Mouse (Mus musculus) liver, embryonic 14.5 days (tissue): ENCODE results near the gene Slamf8. TPM values are rescaled to one million over a fixed set of nuclear protein-coding genes. Genes with fewer than 3 reads are reported as not detected.

Experiments
- ATAC-seq: fragments of 200-750 bp; cut with Nextera tagmentation; 2 replicates; pipeline ENCODE4 v1.8.0; 2017; ENCODE audit warnings: moderate number of reproducible peaks, mild to moderate bottlenecking, moderate library complexity; ENCODE audit not compliant: insufficient read depth
- DNase-seq, 3 experiments: peaks; one replicate each; pipeline ENCODE4 v3.0.0-alpha.2; 2012 to 2013; ENCODE audit warnings: low read depth in 3 of 3, low spot score in 3 of 3
- H3K27ac ChIP-seq: fragments of 300-500 bp; sonication (generic); 2 replicates; pipeline ENCODE4 v1.5.1; 2014; ENCODE audit warnings: moderate library complexity, mild to moderate bottlenecking, control low read depth, inconsistent platforms
- H3K27me3 ChIP-seq: fragments of 300-500 bp; sonication (generic); 2 replicates; pipeline ENCODE4 v1.6.1; 2014; ENCODE audit warnings: mild to moderate bottlenecking, low read length, moderate library complexity; ENCODE audit not compliant: control insufficient read depth, insufficient read depth
- H3K36me3 ChIP-seq: fragments of 300-500 bp; sonication (generic); replicated peaks from 2 replicates; pipeline ENCODE4 v1.6.1; 2014; ENCODE audit warnings: low read depth; ENCODE audit not compliant: control insufficient read depth, insufficient read depth
- H3K4me1 ChIP-seq, 2 experiments: fragments of 200-500 bp in 1 of 2; fragments of 300-500 bp in 1 of 2; sonication (generic) in 1 of 2; replicated peaks; 2 replicates each; pipeline ENCODE4 v1.6.1; 2012 to 2014; ENCODE audit warnings: antibody characterized with exemption in 1 of 2, inconsistent platforms in 1 of 2, low read length in 1 of 2; ENCODE audit not compliant: control insufficient read depth in 2 of 2, insufficient read depth in 2 of 2
- H3K4me2 ChIP-seq: fragments of 300-500 bp; sonication (generic); 2 replicates; pipeline ENCODE4 v1.6.1; 2014; ENCODE audit warnings: low read depth, mild to moderate bottlenecking, control low read depth, moderate library complexity
- H3K4me3 ChIP-seq, 2 experiments: fragments of 200-500 bp in 1 of 2; fragments of 300-500 bp in 1 of 2; sonication (generic) in 1 of 2; 2 replicates each; pipeline ENCODE4 v1.5.1; 2012 to 2014; ENCODE audit warnings: low read depth in 2 of 2, low read length in 2 of 2, mild to moderate bottlenecking in 2 of 2, control low read depth in 1 of 2, inconsistent platforms in 1 of 2, moderate library complexity in 1 of 2; ENCODE audit not compliant: insufficient read depth in 1 of 2
- H3K9ac ChIP-seq: fragments of 300-500 bp; sonication (generic); replicated peaks from 2 replicates; pipeline ENCODE4 v1.6.1; 2014; ENCODE audit warnings: mild to moderate bottlenecking, control low read depth, moderate library complexity
- H3K9me3 ChIP-seq: fragments of 300-500 bp; sonication (generic); 2 replicates; pipeline ENCODE4 v1.6.1; 2016; ENCODE audit warnings: low read length, mixed read lengths; ENCODE audit not compliant: control insufficient read depth
- CTCF ChIP-seq: IDR thresholded peaks from 2 replicates; pipeline ENCODE4 v1.5.1; 2016; ENCODE audit warnings: antibody characterized with exemption, low read depth, control low read depth
- EP300 ChIP-seq: IDR thresholded peaks from 2 replicates; pipeline ENCODE4 v1.6.1; 2016; ENCODE audit warnings: antibody characterized with exemption, low read depth
- WGBS: fragments of 180-500 bp; shearing (Covaris S2); extraction: QIAGEN DNeasy Blood & Tissue Kit; methylation state at CpG from one replicate; pipeline ENCODE4 v1.1.7; 2014; ENCODE audit not compliant: insufficient replicate concordance; 5-methylcytosine and 5-hydroxymethylcytosine counted together
- polyA plus RNA-seq, 2 experiments: library from polyadenylated mRNA; depleted of rRNA in 1 of 2; stranded (reverse) in 1 of 2; unstranded in 1 of 2; fragments of >200 nt; fragmentation: Nextera tagmentation in 1 of 2; extraction: Ambion mirVana in 1 of 2; gene quantifications; 2 replicates each; pipeline versions ENCODE4 v1.2.1 to v1.2.3; 2012 to 2014

The Slamf8 gene
- polyA plus RNA-seq, 2 experiments = 0.09 to 0.11 TPM

DNA sequence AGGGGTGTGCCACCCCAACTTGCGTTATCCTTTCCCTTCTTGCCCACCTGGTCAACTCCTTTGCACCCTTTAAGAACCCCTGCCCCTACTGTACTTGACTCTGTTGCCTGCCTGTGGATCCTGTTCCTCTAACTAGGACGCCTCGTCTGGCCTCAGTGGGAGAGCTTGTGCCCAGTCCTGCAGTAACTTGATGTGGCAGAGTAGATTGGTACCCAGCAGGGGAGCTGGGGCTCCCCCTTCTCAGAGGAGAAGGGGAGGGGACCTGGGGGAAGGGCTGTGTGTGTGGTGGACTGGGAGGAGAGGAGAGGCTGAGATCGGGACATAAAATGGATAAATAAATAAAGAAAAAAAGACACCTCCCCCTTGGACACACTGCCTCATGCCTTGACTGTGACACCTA lies 5.3 kb downstream of the Slamf8 start:
- TF ChIP-seq CTCF = no peak
- no peak for TF ChIP-seq EP300

GRCm38 (mm10) chr1:172584271-172584670 lies 6.1 kb downstream of the Slamf8 start:
- H3K36me3 ChIP-seq = no peaks in the 10 kb centered on the region
- H3K9ac ChIP-seq = no peak overlapping the region
- H3K4me3 ChIP-seq = no peak overlapping the region
- no peaks in the 10 kb centered on the region for H3K9me3 ChIP-seq
- no peak overlapping the region for H3K4me2 ChIP-seq
- WGBS = 62% methylated on average over 6 of the region's 6 CpGs
- no peak for DNase-seq
- TF ChIP-seq CTCF (no peak), EP300 (no peak)
- H3K27ac ChIP-seq = no peak overlapping the region
- no peaks in the 10 kb centered on the region for H3K4me1 ChIP-seq
- H3K27me3 ChIP-seq = no peaks in the 10 kb centered on the region
- ATAC-seq = no peak

More for the DNA sequence above, 5.3 kb downstream of the Slamf8 start:
- DNase-seq = no peak
- Histone ChIP-seq H3K4me2 (no peak overlapping the region), H3K9ac (no peak overlapping the region), H3K27ac (no peak overlapping the region), H3K4me3 (no peak overlapping the region), H3K27me3 (no peaks in the 10 kb centered on the region), H3K9me3 (no peaks in the 10 kb centered on the region), H3K4me1 (no peaks in the 10 kb centered on the region), H3K36me3 (no peaks in the 10 kb centered on the region)
- ATAC-seq = no peak
- WGBS = 45% methylated on average over 4 of the region's 4 CpGs

GRCm38 (mm10) chr1:172582436-172582835 lies 7.9 kb downstream of the Slamf8 start:
- Histone ChIP-seq H3K4me1 (no peaks in the 10 kb centered on the region), H3K9me3 (no peaks in the 10 kb centered on the region), H3K27ac (no peak overlapping the region), H3K4me2 (no peak overlapping the region), H3K9ac (no peak overlapping the region), H3K4me3 (no peak overlapping the region), H3K27me3 (no peaks in the 10 kb centered on the region), H3K36me3 (no peaks in the 10 kb centered on the region)
- ATAC-seq (no peak), DNase-seq (no peak)
- 59% methylated on average over 8 of the region's 8 CpGs for WGBS
- TF ChIP-seq CTCF (no peak), EP300 (no peak)

DNA sequence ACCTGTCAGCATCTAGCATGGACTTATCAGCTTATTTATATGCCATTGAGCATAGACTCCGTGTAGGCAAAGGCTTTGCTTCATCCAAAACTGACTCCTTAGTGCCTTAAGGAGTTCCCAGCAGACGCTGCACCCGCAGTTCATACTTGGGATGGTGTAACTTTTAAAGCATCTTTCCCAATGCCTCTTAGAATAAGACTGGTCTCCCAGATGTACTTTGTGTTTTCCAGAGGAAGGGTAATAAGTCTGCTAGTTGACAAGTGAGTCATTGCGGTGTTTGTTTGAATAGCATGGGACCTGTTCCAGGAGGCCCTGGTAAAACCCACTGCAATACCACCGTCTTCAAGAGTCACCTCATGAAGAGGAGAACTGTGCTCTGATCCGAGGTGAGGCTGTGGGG lies 10.3 kb downstream of the Slamf8 start:
- ATAC-seq = no peak
- Histone ChIP-seq H3K36me3 (no peaks in the 10 kb centered on the region), H3K9me3 (no peaks in the 10 kb centered on the region), H3K27me3 (no peaks in the 10 kb centered on the region), H3K4me2 (no peak overlapping the region), H3K4me1 (no peaks in the 10 kb centered on the region), H3K9ac (no peak overlapping the region), H3K27ac (no peak overlapping the region), H3K4me3 (no peak overlapping the region)
- TF ChIP-seq EP300 = no peak
- TF ChIP-seq CTCF = no peak
- DNase-seq = no peak
- WGBS = 54% methylated on average over 6 of the region's 6 CpGs

- no peaks in the 10 kb centered on the region for H3K4me1 ChIP-seq
- no peak for DNase-seq
- no peaks in the 10 kb centered on the region for H3K36me3 ChIP-seq
- H3K4me2 ChIP-seq = no peak overlapping the region
- no peaks in the 10 kb centered on the region for H3K9me3 ChIP-seq
- peaks cover 12% of the 10 kb centered on the region for H3K27me3 ChIP-seq
- H3K27ac ChIP-seq = no peak overlapping the region
- WGBS = 63% methylated on average over 4 of the region's 4 CpGs
- ATAC-seq = no peak
- TF ChIP-seq EP300 (no peak), CTCF (no peak)
- H3K4me3 ChIP-seq = no peak overlapping the region
- no peak overlapping the region for H3K9ac ChIP-seq
Measured at GRCm38 (mm10) chr1:172567758-172568157, 22.6 kb downstream of the Slamf8 start.
